Mouse (Mus musculus) olfactory bulb, adult 2 months (tissue): ENCODE data around the gene Armh1. TPM values are rescaled to one million over a fixed set of nuclear protein-coding genes. Genes with fewer than 3 reads are reported as not detected.
"Not testable (repeated sequence)": the region's sequence is repeated elsewhere in the genome, so short reads cannot be mapped to it uniquely, and the experiment has no call there.

Source experiments
- H3K27ac ChIP-seq: fragments of 200-500 bp; 2 replicates; pipeline ENCODE4 v1.5.1; 2012; ENCODE audit warnings: low read depth, low read length; ENCODE audit not compliant: insufficient read depth
- H3K4me1 ChIP-seq: fragments of 200-500 bp; 2 replicates; pipeline ENCODE4 v1.6.1; 2012; ENCODE audit warnings: low read length; ENCODE audit not compliant: control insufficient read depth, insufficient read depth
- H3K4me3 ChIP-seq: fragments of 200-500 bp; 2 replicates; pipeline ENCODE4 v1.5.1; 2012; ENCODE audit warnings: mild to moderate bottlenecking, low read depth, low read length, moderate library complexity; ENCODE audit not compliant: insufficient read depth
- CTCF ChIP-seq: fragments of 200-500 bp; IDR thresholded peaks from 2 replicates; pipeline ENCODE4 v1.5.1; 2012; ENCODE audit warnings: low read depth, mild to moderate bottlenecking, low read length, moderate library complexity; ENCODE audit not compliant: insufficient read depth
- POLR2A ChIP-seq: fragments of 200-500 bp; IDR thresholded peaks from 2 replicates; pipeline ENCODE4 v1.6.1; 2012; ENCODE audit warnings: mild to moderate bottlenecking, low read depth, low read length, moderate library complexity; ENCODE audit not compliant: insufficient read depth
- WGBS: fragments of 180-500 bp; shearing (Covaris S2); methylation state at CpG from one replicate; pipeline ENCODE4 v1.1.7; 2018; 5-methylcytosine and 5-hydroxymethylcytosine counted together
- polyA plus RNA-seq: library from polyadenylated mRNA; stranded (reverse); fragments of >200 nt; gene quantifications from 2 replicates; pipeline ENCODE4 v1.2.4, GENCODE M21; 2012; ENCODE audit warnings: low replicate concordance; ENCODE audit not compliant: missing spikeins, insufficient read depth, insufficient read length

Gene Armh1
- polyA plus RNA-seq, 1 experiment, result not detected

DNA sequence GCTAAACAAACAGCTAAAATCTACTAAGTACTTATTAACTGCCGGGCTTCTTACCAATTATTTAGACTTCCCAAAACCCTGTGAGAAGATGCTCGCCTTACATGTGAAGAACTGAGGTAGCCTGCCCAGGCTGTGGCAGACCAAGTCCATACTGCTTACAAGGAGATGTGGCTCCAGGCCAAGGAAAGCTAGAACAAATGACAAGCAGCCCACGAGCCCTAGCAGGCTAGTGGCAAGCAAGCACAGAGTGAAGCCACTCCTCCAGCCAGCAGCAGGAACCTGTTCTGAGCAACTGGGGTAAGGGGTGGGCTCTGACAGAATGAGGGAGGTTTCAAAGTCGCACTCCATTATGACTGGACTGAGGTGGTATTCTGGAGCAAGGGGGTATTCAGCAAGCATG, 22.8 kb upstream of the Armh1 start:
- Histone ChIP-seq H3K27ac (no peak overlapping the region), H3K4me1 (peaks cover 8% of the 10 kb centered on the region; the same call in 1 of the 2 replicates), H3K4me3 (no peak overlapping the region)
- TF ChIP-seq CTCF (no peak), POLR2A (no peak)
- 73% methylated on average over 4 of the region's 4 CpGs for WGBS

GRCm38 (mm10) chr4:117272459-117272858, 20.5 kb upstream of the Armh1 start:
- WGBS, result 36% methylated on average over 12 of the region's 12 CpGs
- TF ChIP-seq POLR2A (no peak), CTCF (no peak)
- peaks cover 8% of the 10 kb centered on the region; the same call in 1 of the 2 replicates for H3K4me1 ChIP-seq
- H3K4me3 ChIP-seq, result no peak overlapping the region
- no peak overlapping the region for H3K27ac ChIP-seq

- Histone ChIP-seq H3K27ac (no peak overlapping the region), H3K4me3 (no peak overlapping the region), H3K4me1 (peaks cover 8% of the 10 kb centered on the region; the same call in 1 of the 2 replicates)
- WGBS, result 17% methylated on average over 6 of the region's 6 CpGs
- TF ChIP-seq CTCF, result peak; percentile 29; the same call in 1 of the 2 replicates
- no peak for TF ChIP-seq POLR2A
These were observed 18.4 kb upstream of the Armh1 start for GRCm38 (mm10) chr4:117270278-117270677.

GRCm38 (mm10) chr4:117267831-117268437, 16.0 kb upstream of the Armh1 start:
- no peak overlapping the region for H3K27ac ChIP-seq
- WGBS, result 94% methylated on average over 25 of the region's 25 CpGs
- H3K4me1 ChIP-seq, result peaks cover 6% of the 10 kb centered on the region; the same call in 1 of the 2 replicates
- H3K4me3 ChIP-seq, result no peak overlapping the region
- TF ChIP-seq POLR2A (no peak), CTCF (no peak)

DNA sequence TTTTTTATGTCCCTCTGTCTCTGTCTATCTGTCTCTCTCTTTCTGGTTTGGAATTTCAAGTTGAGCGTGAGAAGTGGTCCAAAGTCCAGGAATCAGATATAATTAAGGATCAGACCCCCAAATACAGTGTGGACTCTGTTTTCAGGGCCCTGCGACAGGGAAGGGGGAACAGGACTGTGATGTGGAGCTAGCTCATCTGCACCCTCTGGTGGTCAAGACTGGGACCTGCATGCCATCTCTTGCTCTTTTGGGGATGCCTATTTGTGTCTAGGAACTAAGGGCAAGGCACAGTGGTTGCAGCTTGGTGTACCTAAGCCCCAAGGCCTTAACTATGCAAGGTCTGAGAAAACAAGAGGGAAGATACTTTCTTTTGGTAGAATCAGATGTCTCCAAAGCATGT, 15.4 kb upstream of the Armh1 start:
- Histone ChIP-seq H3K4me1 (peaks cover under 1% of the 10 kb centered on the region; the same call in 1 of the 2 replicates), H3K4me3 (no peak overlapping the region), H3K27ac (no peak overlapping the region)
- WGBS, result 19% methylated on average over 2 of the region's 2 CpGs
- TF ChIP-seq CTCF (peak; percentile 70), POLR2A (no peak)

DNA sequence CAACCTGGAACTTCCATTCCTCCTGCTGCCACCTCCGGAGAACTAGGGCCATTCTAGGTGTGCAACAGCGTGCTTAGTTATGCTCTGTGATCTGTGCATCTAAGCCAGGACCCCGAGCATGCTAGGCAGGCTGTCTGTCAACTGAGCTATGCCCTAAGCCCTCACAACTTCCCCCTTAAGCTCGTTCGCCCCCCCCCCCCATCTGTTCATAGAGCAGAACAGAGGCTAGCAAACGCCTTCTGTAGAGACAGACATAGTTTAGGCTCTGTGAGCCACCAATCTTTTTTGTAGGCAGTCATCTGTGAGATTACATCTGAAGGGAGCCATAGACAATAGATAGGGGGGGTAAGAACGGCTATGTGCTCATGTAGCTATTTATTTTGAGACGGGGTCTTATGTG, 11.1 kb upstream of the Armh1 start:
- no peak overlapping the region for H3K4me3 ChIP-seq
- WGBS, result 69% methylated on average over 8 of the region's 8 CpGs
- H3K4me1 ChIP-seq, result no peaks in the 10 kb centered on the region; the same call in 1 of the 2 replicates
- H3K27ac ChIP-seq, result no peak overlapping the region
- TF ChIP-seq POLR2A (no peak), CTCF (no peak)

- no peaks in the 10 kb centered on the region; the same call in 1 of the 2 replicates for H3K4me1 ChIP-seq
- no peak overlapping the region for H3K4me3 ChIP-seq
- no peak overlapping the region for H3K27ac ChIP-seq
- TF ChIP-seq CTCF (no peak), POLR2A (no peak)
- WGBS, result 83% methylated on average over 13 of the region's 13 CpGs
These were observed 10.4 kb upstream of the Armh1 start for GRCm38 (mm10) chr4:117262101-117262913.

GRCm38 (mm10) chr4:117261222-117261621, 9.3 kb upstream of the Armh1 start:
- Histone ChIP-seq H3K4me1 (no peaks in the 10 kb centered on the region; the same call in 1 of the 2 replicates), H3K4me3 (no peak overlapping the region), H3K27ac (no peak overlapping the region)
- TF ChIP-seq POLR2A, result no peak
- no peak for TF ChIP-seq CTCF
- 88% methylated on average over 2 of the region's 2 CpGs for WGBS

DNA sequence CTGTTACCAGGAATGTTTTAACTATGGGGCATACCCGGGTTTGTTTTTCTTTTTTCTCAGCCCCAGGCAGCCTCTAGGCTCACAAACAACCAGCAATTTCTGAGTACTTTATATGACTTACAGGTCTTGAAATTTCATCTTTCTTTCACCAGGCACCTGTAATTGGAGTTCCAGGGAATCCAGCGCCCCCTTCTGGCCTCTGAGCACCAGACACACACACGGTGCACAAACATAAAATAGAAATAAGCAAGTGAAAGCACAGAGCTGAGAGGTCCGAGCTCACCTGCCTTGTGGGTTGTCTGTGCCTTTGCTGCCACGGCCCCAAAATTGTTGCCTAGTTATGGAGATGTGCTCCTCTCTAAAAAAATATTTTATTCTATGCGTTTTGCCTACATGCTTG, 8.0 kb upstream of the Armh1 start:
- not testable (repeated sequence) for H3K4me3 ChIP-seq, H3K4me1 ChIP-seq, H3K27ac ChIP-seq
- WGBS, result 78% methylated on average over 6 of the region's 6 CpGs

GRCm38 (mm10) chr4:117254672-117255071, 2.7 kb upstream of the Armh1 start:
- TF ChIP-seq CTCF, result no peak
- no peak for TF ChIP-seq POLR2A
- no peak overlapping the region for H3K4me3 ChIP-seq
- no peak overlapping the region for H3K27ac ChIP-seq
- H3K4me1 ChIP-seq, result peaks cover 9% of the 10 kb centered on the region
- WGBS, result 56% methylated on average over 6 of the region's 6 CpGs
